Mouse (Mus musculus) CH12.LX (cell line): ENCODE measurements at regions not wholly inside any gene's neighbourhood (a gene's known extent, or its start where the extent isn't known, plus 50 kb on each side); places are given as distances from the start of the nearest gene placed in this dataset.

ENCODE experiments used
- BHLHE40 ChIP-seq: IDR thresholded peaks from 2 replicates; pipeline ENCODE4 v1.6.1; 2011; ENCODE audit warnings: mild to moderate bottlenecking, low read depth, low read length, improper control_type of control experiment
- CTCF ChIP-seq, 2 experiments: IDR thresholded peaks in 1 of 2; conservative IDR thresholded peaks in 1 of 2; 2 replicates each; pipeline ENCODE4 v1.5.1; 2011 to 2012; ENCODE audit warnings: low read depth in 2 of 2, low read length in 2 of 2, improper control_type of control experiment in 1 of 2, inconsistent platforms in 1 of 2, mild to moderate bottlenecking in 1 of 2, moderate library complexity in 1 of 2
- E2F4 ChIP-seq: IDR thresholded peaks from 2 replicates; pipeline ENCODE4 v1.6.1; 2011; ENCODE audit warnings: low read depth, low read length, improper control_type of control experiment; ENCODE audit not compliant: insufficient replicate concordance
- EP300 ChIP-seq: IDR thresholded peaks from 2 replicates; pipeline ENCODE4 v1.6.1; 2011; ENCODE audit warnings: low read length, improper control_type of control experiment
- MEF2A ChIP-seq: IDR thresholded peaks from 2 replicates; pipeline ENCODE4 v1.6.1; 2014; ENCODE audit warnings: low read depth, mild to moderate bottlenecking, inconsistent platforms, low read length, improper control_type of control experiment, borderline replicate concordance
- POLR2A ChIP-seq: IDR thresholded peaks from 2 replicates; pipeline ENCODE4 v1.6.1; 2011; ENCODE audit warnings: low read depth, mild to moderate bottlenecking, improper control_type of control experiment, low read length
- RCOR1 ChIP-seq: conservative IDR thresholded peaks from 2 replicates; pipeline ENCODE4 v1.6.1; 2012; ENCODE audit warnings: low read depth, mild to moderate bottlenecking, inconsistent platforms, low read length, improper control_type of control experiment
- ZKSCAN1 ChIP-seq: IDR thresholded peaks from 2 replicates; pipeline ENCODE4 v1.6.1; 2012; ENCODE audit warnings: low read depth, inconsistent platforms, low read length, improper control_type of control experiment, borderline replicate concordance

GRCm38 (mm10) chr8:115942731-115943509 is 235.3 kb upstream of the Maf start:
- TF ChIP-seq CTCF (conservative IDR thresholded peaks at IDR 0.05 in 1 of 2, IDR thresholded peaks at IDR 0.05 in 1 of 2; ENCODE audit: low read depth in 2 of 2, low read length in 2 of 2) (no peak), BHLHE40 (no peak), EP300 (no peak), POLR2A (no peak), RCOR1 (no peak), E2F4 (no peak), MEF2A (no peak), ZKSCAN1 (no peak)
